Mouse (Mus musculus): Measurements from ENCODE around the gene Grin3b.

Grin3b gene

DNA sequence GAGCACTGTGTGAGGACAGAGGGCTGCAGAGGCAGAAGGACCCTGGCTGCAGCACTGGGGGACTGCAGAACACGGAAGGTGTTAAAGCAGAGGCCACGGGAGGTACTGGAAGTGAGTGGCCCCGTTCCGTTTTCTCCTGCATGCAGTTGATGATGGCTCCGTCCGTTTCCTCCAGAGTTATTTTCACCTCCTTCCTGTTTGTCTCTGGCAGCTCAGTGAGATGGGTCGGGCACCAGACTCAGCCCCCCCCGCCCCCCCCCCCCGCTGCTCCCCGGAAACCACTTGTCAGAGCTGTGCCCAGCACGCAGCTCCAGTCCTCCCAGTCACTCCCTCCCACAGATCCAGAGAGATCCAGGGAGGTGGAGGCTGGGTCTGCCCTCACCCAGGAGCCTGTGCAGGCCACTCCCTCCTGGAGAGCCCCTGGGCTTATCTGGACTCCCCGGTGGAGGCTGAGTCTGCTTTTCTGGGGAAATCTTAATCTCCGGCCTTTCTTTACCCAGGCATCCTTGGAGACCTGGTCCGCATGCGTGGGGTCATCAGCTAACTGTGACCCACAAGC lies 48.3 kb downstream of the Grin3b start:
- no peak for DNase-seq

DNA sequence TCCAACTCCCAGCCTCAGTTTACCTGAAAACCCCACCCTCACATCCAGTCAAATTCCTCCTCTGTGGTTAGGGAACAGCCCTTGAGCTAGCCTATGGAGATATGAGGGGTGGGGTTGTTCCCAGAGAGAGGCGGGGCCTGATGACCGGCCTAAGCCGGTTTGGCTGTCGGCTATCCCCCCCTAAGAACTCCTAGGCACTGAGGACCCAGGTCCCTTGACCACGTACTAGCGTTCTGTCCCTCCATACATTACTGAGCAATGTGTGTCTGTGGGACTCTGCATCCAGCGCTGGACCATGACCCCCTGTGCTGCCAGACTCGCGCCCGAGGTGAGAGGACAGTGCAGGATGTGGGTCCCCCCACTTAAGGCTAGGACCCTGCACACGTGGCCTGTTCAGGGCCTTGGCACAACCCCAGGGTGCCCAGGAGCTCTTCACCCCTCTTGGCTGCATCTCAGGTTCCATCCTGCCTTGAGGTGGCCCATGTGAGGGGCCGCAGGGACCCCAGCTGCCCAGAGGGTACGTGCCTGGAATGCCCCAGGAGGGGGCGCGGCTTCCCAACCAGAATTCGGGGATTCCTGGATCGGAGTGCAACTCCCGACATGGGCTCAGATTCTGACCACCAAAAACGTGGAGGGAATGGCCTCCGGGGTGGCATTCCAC lies 49.1 kb downstream of the Grin3b start:
- no peak for DNase-seq

DNA sequence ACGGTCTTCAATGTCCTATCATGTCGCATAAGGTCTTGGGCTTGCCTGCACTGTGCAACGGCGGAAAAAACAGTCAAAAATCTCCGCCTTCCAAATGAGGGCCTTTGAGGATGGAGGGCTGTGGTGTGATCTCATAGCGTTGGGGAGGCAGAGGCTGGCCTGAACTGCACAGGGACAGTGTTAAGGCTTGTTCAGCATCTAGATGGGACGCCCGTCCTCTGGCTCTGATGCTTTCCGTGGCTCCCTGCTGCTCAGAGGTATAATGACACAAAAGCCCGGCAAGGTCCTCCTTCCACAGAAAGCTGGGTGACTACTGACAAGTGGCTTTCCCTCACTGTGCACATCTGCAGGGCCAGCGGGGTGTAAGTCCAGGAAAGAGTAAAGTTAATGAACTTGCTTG lies 49.7 kb downstream of the Grin3b start:
- no peak for DNase-seq

DNA sequence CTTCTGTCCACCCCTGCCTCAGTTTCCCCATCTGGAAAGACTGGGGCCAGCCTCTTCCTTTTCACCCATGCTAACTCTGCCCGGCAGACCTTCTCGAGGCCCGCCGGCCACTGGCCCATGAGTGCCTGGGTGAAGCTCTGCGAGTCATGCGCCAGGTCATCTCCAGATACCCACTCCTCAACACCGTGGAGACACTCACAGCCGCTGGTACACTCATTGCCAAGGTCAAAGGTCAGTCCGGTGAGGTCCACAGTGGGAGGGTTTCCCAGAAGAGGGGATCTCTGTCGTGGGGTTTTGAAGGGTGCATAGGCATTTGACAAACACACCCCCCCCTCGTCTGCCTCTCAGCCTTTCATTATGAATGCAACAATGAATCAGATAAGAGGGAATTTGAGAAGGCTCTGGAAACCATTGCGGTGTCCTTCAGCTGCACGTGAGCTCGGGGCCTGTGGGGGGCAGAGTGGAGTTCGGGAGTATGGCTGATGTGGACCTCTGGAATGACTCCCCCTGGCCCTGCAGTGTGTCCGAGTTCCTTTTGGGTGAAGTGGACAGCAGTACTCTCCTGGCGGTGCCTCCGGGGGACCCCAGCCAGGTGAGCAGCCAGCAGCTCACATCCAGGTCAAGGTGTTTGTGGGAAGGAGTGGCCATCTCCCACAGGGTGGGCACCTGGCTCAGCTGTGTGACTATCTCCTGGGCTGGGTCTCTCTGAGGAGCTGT lies 50.2 kb downstream of the Grin3b start:
- no peak for DNase-seq

DNA sequence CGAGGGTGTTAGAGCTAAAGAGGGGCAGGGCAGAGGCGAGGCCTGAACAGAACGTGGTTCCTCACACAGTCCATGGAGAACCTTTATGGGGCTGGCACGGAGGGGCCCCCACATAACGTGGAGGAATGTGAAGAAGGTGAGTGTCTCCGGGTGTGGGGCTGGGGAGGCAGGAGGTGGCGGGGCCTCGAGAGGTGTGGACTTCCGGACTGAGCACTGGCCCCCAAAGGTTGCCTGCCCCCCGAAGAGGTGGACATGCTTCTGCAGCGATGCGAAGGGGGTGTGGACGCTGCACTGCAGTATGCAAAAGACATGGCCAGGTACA lies 50.8 kb downstream of the Grin3b start:
- no peak for DNase-seq

DNA sequence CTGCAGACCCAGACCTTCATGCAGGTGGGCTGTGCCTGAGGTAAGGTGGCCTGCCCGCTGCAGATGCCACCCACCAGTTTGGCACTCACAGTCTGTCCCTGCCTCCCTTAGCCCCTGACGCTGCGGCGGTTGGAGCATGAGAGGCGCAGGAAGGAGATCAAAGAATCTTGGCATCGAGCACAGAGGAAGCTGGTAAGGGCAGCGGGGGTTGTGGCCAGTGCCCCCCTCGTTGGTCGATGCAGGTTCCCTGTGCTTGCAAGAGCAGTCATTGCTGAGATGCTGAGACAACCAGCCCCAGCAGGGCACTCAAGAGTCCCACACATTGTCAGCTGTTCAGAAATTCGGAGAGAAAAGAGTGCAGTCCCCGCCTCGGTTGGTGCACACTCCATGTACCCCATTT lies 51.6 kb downstream of the Grin3b start:
- no peak for DNase-seq

DNA sequence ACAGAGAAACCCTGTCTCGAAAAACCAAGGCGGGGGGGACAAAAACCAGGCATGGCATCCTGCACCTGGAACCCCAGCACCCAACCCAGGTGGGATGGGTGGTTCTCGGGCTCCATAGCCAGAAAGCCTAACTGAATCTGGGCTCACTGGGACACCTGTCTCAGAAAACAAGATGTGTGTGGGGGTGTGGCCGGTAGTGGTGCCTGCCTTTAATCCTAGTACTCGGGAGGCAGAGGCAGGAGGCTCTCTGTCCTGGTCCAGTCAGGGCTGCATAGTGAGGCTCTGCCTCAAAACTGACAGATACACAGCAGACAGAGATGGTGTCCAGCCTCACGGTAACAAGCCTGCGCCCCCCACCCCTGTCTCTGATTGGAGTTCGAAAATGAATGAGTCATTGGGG lies 52.3 kb downstream of the Grin3b start:
- no peak for DNase-seq

DNA sequence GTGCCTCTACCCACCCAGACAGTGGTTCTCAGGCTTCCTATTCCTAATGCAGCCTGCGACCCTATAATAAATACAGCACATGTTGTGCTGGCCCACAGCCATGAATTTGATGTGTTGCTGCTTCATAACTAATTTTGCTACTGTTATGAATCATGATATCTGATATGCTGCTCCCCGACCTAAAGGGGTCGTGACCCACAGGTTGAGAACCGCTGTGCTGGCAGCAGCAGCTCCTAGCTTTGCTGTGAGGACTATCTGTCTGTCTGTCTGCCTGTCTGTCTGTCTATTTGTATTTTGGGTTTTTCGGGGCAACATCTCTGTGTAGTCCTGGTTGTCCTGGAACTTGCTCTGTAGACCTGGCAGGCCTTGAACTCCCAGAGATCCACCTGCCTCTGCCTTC lies 53.2 kb downstream of the Grin3b start:
- no peak for DNase-seq

DNA sequence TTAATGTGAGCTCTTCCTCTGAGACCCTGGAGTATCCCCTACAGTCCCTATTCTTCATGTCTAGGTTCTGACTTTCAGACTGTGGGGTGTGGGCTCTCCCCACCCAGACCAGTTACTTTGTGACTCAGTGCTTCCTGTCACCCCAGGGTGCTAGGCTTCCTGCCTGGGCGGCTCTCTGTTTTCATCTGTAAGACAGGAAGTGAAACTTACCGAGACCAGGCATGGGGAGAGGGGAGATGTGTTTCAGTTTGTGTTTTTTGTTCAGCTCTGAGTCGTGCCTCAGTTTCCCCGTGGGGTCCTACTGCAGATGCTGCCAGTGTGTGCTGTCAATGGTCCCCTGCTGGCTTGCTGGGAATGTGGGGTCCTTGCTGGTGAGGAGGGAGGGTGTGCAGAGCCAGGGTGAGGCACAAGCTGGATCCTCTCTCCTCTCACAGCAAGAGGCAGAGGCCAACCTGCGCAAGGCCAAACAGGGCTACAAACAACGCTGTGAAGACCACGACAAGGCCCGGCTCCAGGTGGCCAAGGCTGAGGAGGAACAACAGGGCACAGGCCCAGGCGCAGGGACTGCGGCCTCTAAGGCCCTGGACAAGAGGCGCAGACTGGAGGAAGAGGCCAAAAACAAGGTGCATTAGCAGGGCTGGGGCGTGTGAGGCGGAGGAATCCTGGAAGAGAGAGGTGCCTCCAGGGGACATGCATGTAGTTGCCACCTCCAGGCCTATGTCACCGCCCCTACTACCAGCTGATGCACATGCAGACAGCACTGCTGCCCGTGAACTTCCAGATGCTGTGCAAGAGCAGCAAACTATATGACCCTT lies 53.9 kb downstream of the Grin3b start:
- DNase-seq: no peak

DNA sequence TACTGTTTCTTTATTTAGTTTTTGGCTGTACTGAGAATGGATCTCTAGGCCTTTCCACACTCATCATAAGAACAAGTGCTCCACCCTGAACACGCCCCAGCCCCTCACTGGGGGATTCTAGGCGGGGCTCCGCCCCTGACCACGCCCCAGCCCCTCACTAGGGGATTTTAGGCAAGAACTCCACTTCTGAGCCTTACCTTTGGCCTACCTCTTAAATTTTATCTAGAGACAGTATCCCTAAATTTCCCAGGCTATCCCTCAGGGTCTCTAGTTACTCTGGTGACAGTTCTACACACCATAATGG lies 54.5 kb downstream of the Grin3b start:
- DNase-seq: no peak

DNA sequence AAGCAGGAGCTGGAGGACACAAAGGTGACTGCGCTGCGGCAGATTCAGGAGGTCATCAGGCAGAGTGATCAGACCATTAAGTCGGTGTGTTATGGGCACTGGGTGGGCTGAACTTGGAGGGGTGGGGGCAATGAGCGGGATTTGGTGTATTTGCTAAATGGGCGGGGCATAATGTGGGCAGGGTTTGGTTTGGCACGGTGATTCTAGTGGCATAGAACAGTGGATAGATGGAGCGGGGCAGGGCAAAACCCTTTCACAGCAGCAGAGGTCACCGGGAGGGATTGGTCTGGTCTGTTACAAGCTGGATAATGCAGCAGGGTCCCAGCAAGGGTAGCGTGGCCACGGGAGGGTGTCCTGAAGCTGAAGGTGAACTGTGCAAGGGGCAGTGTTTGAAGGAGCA lies 54.9 kb downstream of the Grin3b start:
- DNase-seq: no peak

DNA sequence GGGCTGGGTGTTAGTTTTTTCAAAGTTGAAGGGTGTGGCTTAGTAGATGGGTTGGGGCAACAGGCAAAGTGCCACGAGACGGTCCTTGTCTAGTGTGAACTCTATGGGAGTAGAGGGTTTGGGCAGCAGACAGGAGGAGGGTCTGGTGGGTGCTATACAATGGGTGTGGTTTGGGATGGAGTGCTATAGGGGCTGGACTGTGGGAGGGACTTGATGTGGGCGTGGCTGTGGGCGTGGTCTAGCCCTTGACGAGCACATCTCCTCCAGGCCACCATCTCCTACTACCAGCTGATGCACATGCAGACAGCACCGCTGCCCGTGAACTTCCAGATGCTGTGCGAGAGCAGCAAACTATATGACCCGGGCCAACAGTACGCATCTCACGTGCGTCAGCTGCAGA lies 55.4 kb downstream of the Grin3b start:
- no peak for DNase-seq
